Mouse (Mus musculus): Measurements from ENCODE around the gene 4930550C14Rik.

DNA sequence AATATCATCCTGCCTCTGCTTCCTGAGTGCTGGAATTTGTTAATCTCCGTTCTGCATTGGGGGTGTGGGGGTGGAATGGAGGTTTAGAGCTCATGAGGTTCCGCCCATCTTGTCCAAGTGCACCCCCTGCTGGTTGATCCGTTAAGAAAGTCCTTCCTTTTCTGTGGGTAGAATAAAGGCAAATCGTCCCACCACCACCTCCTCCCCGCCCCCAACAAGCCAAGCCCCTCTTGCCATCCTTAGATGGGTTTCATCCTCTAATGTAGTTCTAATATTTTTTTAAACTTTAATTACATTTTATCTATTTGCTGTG is 3.8 kb upstream of the 4930550C14Rik start:
- no peak for TF ChIP-seq HCFC1 (IDR thresholded peaks at IDR 0.05; ENCODE audit: borderline replicate concordance, insufficient read depth, low read length)
- TF ChIP-seq ZC3H11A (IDR thresholded peaks at IDR 0.05; ENCODE audit: borderline replicate concordance, low read depth, low read length), result peak; percentile 68; the same call in 1 of the 2 replicates
- no peak for TF ChIP-seq MAFK (IDR thresholded peaks at IDR 0.05; ENCODE audit: insufficient read depth, low read depth, low read length)
- no peak for TF ChIP-seq CHD2 (IDR thresholded peaks at IDR 0.05; ENCODE audit: low read depth, low read length)

Data from ES-E14 (cell line).